Mouse (Mus musculus) hindbrain, postnatal 0 days (tissue): Measurements from ENCODE around the gene Cyp4f18. TPM values are rescaled to one million over a fixed set of nuclear protein-coding genes. Genes with fewer than 3 reads are reported as not detected.
"Not testable (repeated sequence)": the region's sequence is repeated elsewhere in the genome, so short reads cannot be mapped to it uniquely, and the experiment has no call there.

Experiments used
- ATAC-seq: fragments of 200-750 bp; cut with Nextera tagmentation; 2 replicates; pipeline ENCODE4 v1.8.0; 2017; ENCODE audit warnings: mild to moderate bottlenecking, moderate TSS enrichment, moderate library complexity
- DNase-seq: peaks from one replicate; pipeline ENCODE4 v3.0.0-alpha.2; 2015; ENCODE audit warnings: low spot score
- H3K27ac ChIP-seq: fragments of 300-500 bp; sonication (generic); 2 replicates; pipeline ENCODE4 v1.5.1; 2014; ENCODE audit warnings: mild to moderate bottlenecking
- H3K27me3 ChIP-seq: fragments of 300-500 bp; sonication (generic); 2 replicates; pipeline ENCODE4 v1.6.1; 2014; ENCODE audit warnings: low read length, mixed read lengths; ENCODE audit not compliant: insufficient read depth
- H3K36me3 ChIP-seq: fragments of 300-500 bp; sonication (generic); 2 replicates; pipeline ENCODE4 v1.6.1; 2014; ENCODE audit warnings: low read length, mixed read lengths; ENCODE audit not compliant: insufficient read depth
- H3K4me1 ChIP-seq: fragments of 300-500 bp; sonication (generic); 2 replicates; pipeline ENCODE4 v1.6.1; 2014; ENCODE audit warnings: antibody characterized with exemption, low read length, mixed read lengths; ENCODE audit not compliant: insufficient read depth
- H3K4me2 ChIP-seq: fragments of 300-500 bp; sonication (generic); 2 replicates; pipeline ENCODE4 v1.6.1; 2014; ENCODE audit warnings: low read depth, mild to moderate bottlenecking, low read length, moderate library complexity, mixed read lengths
- H3K4me3 ChIP-seq: fragments of 300-500 bp; sonication (generic); 2 replicates; pipeline ENCODE4 v1.5.1; 2014; ENCODE audit warnings: low read length
- H3K9ac ChIP-seq: fragments of 300-500 bp; sonication (generic); replicated peaks from 2 replicates; pipeline ENCODE4 v1.6.1; 2014; ENCODE audit warnings: mild to moderate bottlenecking, low read length, moderate library complexity, mixed read lengths
- H3K9me3 ChIP-seq: fragments of 300-500 bp; sonication (generic); 2 replicates; pipeline ENCODE4 v1.6.1; 2016; ENCODE audit warnings: low read length, mixed read lengths
- CTCF ChIP-seq: IDR thresholded peaks from 2 replicates; pipeline ENCODE4 v1.5.1; 2016; ENCODE audit warnings: antibody characterized with exemption, control low read depth, low read depth
- WGBS: fragments of 180-500 bp; shearing (Covaris S2); extraction: QIAGEN DNeasy Blood & Tissue Kit; methylation state at CpG from one replicate; pipeline ENCODE4 v1.1.7; 2014; 5-methylcytosine and 5-hydroxymethylcytosine counted together
- polyA plus RNA-seq: library from polyadenylated mRNA; unstranded; fragments of >200 nt; fragmentation: Nextera tagmentation; extraction: Ambion mirVana; gene quantifications from 2 replicates; pipeline ENCODE4 v1.2.1, GENCODE M21; 2015
- total RNA-seq: library from RNA; depleted of rRNA; stranded (reverse); fragments of >200 nt; gene quantifications from 2 replicates; pipeline ENCODE4 v1.2.3, GENCODE M21; 2014

The Cyp4f18 gene
- total and polyA plus RNA-seq, 2 experiments from 2014 or later: 0.46 TPM; not detected in 1

DNA sequence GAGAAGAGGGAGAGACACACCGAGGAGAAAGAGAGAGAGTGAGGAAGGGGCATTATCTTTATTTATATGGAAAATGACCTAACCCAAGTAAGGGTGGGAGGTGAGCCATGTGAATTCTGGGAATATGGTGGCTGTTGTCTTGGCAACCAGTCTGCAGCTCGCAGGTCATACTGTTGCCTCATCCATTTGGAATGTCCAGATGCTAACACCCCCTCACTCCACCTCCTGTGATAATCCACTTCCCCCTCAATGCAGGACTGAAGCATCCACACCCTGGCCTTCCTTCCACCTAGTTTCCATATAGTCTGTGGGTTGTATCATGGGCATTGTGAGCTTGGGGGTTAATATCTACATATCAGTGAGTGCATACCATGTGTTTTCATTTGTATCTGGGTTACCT is 10.4 kb upstream of the Cyp4f18 start:
- H3K4me3 ChIP-seq: no peak overlapping the region
- H3K4me2 ChIP-seq: no peak overlapping the region
- no peak for TF ChIP-seq CTCF
- H3K36me3 ChIP-seq: no peaks in the 10 kb centered on the region
- ATAC-seq: no peak
- no peak overlapping the region for H3K9ac ChIP-seq
- DNase-seq: no peak
- no peak overlapping the region for H3K27ac ChIP-seq
- H3K9me3 ChIP-seq: no peaks in the 10 kb centered on the region
- H3K27me3 ChIP-seq: no peaks in the 10 kb centered on the region
- no peaks in the 10 kb centered on the region for H3K4me1 ChIP-seq
- 30% methylated on average over 2 of the region's 2 CpGs for WGBS

- H3K9ac ChIP-seq, ATAC-seq, H3K36me3 ChIP-seq, H3K27ac ChIP-seq, H3K9me3 ChIP-seq, H3K4me3 ChIP-seq, DNase-seq, H3K4me1 ChIP-seq, H3K4me2 ChIP-seq, H3K27me3 ChIP-seq: not testable (repeated sequence)
- WGBS: 77% methylated on average over 1 of the region's 1 CpGs
These were observed 9.6 kb upstream of the Cyp4f18 start for GRCm38 (mm10) chr8:72019022-72019421.

GRCm38 (mm10) chr8:72018141-72018540 is 8.7 kb upstream of the Cyp4f18 start:
- no peak for ATAC-seq
- no peaks in the 10 kb centered on the region for H3K9me3 ChIP-seq
- no peak for TF ChIP-seq CTCF
- 63% methylated on average over 2 of the region's 2 CpGs for WGBS
- H3K9ac ChIP-seq: no peak overlapping the region
- H3K27me3 ChIP-seq: no peaks in the 10 kb centered on the region
- no peaks in the 10 kb centered on the region for H3K36me3 ChIP-seq
- no peaks in the 10 kb centered on the region for H3K4me1 ChIP-seq
- no peak overlapping the region for H3K4me2 ChIP-seq
- H3K27ac ChIP-seq: no peak overlapping the region
- DNase-seq: peak; percentile 19
- H3K4me3 ChIP-seq: no peak overlapping the region

DNA sequence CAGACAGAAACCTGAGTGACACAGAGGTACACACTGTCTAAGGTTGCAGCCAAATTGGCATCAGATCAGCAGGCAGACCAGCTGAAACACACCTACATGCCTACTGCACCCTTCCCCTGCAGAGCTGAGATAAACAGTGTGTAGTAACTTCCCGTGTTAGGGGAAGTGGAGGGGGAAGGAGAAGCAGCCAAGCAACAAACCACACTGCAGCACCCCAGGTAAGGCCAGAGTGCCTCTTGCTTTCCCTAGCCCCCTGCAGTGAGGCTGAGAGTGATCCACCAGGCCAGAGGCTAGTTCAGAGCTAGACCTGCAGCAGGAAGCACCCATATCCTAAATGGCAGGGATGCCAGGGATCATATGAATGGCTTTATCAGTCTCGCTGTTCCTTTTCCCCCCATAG is 7.9 kb upstream of the Cyp4f18 start:
- not testable (repeated sequence) for DNase-seq, H3K27me3 ChIP-seq, H3K4me2 ChIP-seq, H3K36me3 ChIP-seq, H3K9me3 ChIP-seq, H3K4me3 ChIP-seq, H3K27ac ChIP-seq, H3K4me1 ChIP-seq, ATAC-seq, H3K9ac ChIP-seq
- 62% methylated on average over 2 of the region's 2 CpGs for WGBS

DNA sequence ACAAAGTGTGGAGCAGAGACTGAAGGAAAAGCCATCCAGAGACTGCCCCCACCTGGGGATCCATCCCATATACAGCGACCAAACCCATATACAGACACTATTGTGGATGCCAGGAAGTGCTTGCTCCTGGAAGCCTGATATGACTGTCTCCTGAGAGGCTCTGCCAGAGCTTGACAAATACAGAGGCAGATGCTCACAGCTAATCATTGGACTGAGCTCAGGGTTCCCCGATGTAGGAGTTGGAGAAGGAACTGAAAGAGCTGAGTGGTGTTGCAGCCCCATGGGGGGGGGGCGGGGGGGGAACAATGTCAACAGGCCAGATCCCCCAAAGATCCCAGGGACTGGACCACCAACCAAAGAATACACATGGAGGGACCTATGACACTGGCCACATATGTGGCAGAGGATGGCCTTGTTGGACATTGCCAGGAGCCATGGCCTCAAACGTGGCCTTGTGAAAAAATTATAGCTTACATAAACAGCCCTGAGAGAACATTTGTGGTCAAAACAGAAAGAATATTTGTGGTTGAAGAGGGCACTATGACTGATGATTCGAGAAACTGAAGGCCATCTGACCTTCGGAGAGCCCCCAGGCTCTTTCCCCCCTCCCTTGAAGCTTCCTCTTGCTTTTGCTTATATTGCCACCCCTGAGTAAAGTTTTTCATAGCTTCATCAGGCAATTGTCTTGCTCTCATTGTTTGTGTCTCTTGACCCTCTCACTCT is 4.2 kb upstream of the Cyp4f18 start:
- WGBS: 57% methylated on average over 6 of the region's 6 CpGs
- H3K9ac ChIP-seq, H3K36me3 ChIP-seq, ATAC-seq, H3K27ac ChIP-seq, H3K4me1 ChIP-seq, H3K4me2 ChIP-seq, H3K4me3 ChIP-seq, DNase-seq, H3K27me3 ChIP-seq, H3K9me3 ChIP-seq: not testable (repeated sequence)

GRCm38 (mm10) chr8:72008134-72008641 is 1.2 kb downstream of the Cyp4f18 start:
- H3K27me3 ChIP-seq: no peaks in the 10 kb centered on the region
- TF ChIP-seq CTCF: no peak
- H3K4me2 ChIP-seq: no peak overlapping the region
- H3K36me3 ChIP-seq: no peaks in the 10 kb centered on the region
- no peak overlapping the region for H3K4me3 ChIP-seq
- H3K9ac ChIP-seq: no peak overlapping the region
- H3K27ac ChIP-seq: no peak overlapping the region
- 68% methylated on average over 3 of the region's 3 CpGs for WGBS
- H3K4me1 ChIP-seq: no peaks in the 10 kb centered on the region
- ATAC-seq (no peak), DNase-seq (no peak)
- H3K9me3 ChIP-seq: no peaks in the 10 kb centered on the region

- Histone ChIP-seq H3K4me2 (no peak overlapping the region), H3K9ac (no peak overlapping the region), H3K27me3 (no peaks in the 10 kb centered on the region), H3K9me3 (no peaks in the 10 kb centered on the region), H3K4me3 (no peak overlapping the region), H3K36me3 (no peaks in the 10 kb centered on the region), H3K4me1 (no peaks in the 10 kb centered on the region), H3K27ac (no peak overlapping the region)
- no peak for DNase-seq
- no peak for TF ChIP-seq CTCF
- 50% methylated on average over 1 of the region's 1 CpGs for WGBS
- ATAC-seq: no peak
These were observed 2.7 kb downstream of the Cyp4f18 start for GRCm38 (mm10) chr8:72006763-72007162.
